Mouse (Mus musculus) heart, adult 18-20 months (tissue): ENCODE measurements at regions not wholly inside any gene's neighbourhood (a gene's known extent, or its start where the extent isn't known, plus 50 kb on each side); places are given as distances from the start of the nearest gene placed in this dataset.

Experiments used
- DNase-seq, 2 experiments: peaks; one replicate each; pipeline ENCODE4 v3.0.0; 2021 to 2022; ENCODE audit warnings: mixed read lengths in 1 of 2

DNA sequence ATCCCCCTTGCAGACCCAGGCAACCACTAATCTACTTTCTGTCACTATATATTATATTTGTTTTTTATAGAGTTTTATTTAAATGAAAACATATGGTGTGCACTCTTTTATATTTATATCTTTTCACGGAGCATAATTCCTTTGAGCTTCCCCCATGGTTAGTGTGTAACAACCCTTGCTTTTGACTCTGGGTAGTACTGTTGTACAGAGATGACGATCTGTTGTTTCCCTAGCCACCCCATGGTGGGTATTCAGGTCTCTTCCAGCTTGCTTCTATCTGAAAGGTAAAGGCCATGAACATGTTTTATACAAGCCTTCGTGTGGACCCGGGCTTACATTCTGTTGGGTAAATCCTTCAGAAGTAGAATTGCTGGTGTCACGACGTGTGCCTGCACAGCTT lies 221.2 kb upstream of the Rnaseh2b start:
- no peak for DNase-seq

DNA sequence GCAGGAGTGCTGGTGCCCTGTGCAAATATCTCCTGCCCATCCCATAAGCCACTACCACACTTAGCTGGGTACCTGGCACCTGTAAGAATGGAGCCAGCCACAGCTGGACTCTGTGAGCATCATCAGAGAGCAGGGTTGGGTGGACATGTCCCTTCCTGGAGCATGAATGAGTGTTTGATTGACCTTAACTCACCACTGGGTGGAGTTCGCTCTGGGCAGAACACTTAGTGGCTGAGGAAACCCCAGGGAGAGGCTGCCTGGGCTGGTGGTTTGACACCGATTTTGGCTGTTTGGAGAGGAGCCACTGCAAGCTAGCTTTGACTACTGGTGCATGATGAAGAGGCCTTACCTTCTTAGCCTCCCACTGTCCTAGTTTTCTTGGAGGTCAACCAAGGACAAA lies 208.3 kb upstream of the Rnaseh2b start:
- no peak for DNase-seq

DNA sequence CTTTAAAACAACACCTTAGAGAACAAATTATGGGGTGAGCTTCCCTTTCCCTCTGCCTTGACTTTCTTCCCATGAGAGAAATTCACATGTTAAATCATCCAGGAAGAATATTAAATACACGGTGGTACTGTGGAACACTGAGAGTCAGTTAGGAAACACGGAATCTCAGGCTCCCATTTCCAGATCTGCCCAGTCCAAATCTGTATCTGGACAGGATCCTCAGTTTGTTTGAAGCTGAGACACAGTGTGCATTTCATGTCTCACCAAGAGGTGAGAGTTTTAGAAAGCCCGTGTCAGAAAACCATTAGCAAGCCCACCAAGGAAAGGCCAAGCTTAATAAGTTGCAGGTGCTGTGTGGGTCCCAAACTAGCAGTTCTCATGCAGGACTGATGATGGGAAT lies 204.2 kb upstream of the Rnaseh2b start:
- DNase-seq = no peak

GRCm38 (mm10) chr14:62117532-62117931 lies 174.9 kb upstream of the Rnaseh2b start:
- DNase-seq = no peak

GRCm38 (mm10) chr14:62118542-62118953 lies 173.8 kb upstream of the Rnaseh2b start:
- no peak for DNase-seq

DNA sequence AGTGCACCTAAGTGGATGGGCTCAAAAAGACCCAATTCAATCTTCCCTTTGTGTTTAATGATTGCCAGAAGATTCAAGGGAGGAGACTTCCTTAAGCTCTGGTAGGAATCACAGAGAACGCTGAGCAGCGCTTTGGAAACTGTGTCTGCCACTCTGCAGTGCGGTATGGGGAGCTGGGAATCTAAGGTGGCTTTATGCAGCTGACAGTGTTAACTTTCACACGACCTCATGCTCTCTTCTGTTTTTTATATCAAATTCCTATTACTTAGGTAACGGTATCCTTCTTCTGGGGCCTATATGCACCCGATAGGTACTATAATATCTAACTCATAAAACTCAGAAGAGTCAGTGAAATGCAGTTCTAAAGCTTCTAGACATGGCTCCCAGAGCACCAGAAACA lies 163.5 kb upstream of the Rnaseh2b start:
- DNase-seq = no peak

DNA sequence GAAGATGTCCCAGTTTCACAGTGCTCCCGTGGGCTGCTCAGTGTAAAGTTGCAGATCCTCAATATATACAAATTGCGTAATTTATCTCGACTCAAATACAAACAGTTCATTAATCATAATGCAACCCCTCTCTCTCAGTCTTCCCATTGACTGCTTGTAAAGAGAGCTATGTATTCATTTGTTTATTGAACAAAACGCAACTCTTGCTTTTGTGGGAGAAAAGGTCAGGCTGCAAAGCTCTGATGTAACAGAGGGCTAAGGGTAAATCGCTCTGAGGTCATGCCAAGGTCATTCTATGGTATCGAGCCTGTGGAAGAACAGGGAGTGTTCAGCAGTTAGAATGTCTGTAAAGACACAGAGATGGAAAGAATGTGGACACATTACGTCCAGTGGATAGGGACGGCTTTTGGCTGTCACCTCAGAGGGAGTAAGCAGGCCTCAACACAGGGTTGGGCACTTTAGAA lies 160.0 kb upstream of the Rnaseh2b start:
- no peak for DNase-seq

GRCm38 (mm10) chr14:62137981-62138380 lies 154.4 kb upstream of the Rnaseh2b start:
- no peak for DNase-seq

DNA sequence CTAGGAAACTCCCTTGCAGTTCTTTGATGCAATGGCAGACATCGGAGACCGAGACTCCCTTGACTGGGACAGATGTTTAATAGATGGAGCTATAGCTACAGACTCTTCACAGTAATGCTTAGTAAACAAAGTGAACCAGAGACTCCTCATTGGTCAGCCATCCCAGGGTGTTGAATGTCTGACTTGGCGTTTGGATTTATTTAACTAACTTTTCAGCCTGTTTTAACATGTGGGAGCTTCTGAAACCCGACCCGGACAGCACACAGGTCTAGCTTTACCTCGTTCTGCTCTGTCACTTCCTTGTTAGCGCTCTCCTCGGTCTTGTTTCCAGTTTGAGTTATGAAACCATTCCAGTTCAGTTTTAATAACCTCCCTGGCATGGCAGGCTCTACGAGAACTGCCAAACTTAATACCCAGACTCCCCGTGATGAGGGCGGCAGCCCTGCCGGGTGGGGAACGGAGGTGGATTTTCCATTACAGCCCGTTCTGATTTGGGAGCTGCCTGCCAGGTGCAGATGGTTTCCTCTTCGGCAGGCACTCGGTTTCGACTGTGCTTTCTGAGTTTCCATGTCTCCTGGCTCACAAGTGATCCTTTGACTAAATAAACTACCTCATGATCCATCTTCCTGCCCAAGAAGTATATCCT lies 147.9 kb upstream of the Rnaseh2b start:
- no peak for DNase-seq

GRCm38 (mm10) chr14:62157038-62157716 lies 135.2 kb upstream of the Rnaseh2b start:
- no peak for DNase-seq

GRCm38 (mm10) chr14:62159690-62160089 lies 132.7 kb upstream of the Rnaseh2b start:
- no peak for DNase-seq

DNA sequence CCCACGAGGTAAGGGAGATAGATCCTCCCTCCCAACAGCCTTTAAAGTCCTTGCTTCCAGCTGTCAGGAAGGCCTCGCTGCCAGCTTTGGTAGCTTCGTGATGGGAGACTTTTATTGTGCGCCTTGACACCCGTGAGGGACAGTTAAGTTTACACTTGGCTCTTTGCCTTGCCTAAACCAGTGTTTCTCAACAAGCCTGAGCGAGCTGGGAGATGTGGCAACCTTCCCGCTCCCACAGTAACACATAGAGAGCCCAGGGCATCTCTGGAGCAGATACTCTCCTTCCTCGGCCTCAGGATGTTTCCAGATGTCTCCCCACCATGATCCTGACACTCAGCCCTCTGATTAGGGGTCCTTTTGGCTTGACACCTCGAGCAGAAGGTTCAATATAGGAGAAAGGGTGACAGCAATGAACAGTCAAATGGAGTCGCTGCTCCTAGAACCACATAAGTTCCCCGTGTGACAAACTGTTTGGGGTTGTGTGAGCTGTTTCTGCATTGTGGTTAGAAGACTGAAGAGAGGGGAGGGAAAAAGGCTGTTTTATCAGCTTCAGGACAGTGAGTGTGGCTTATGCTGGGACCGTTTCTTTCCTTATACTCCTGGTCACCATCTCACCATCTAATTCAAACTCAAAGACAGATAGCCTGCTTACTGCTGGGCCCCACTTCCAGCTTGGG lies 129.1 kb upstream of the Rnaseh2b start:
- DNase-seq = peak; percentile 32 to 33

DNA sequence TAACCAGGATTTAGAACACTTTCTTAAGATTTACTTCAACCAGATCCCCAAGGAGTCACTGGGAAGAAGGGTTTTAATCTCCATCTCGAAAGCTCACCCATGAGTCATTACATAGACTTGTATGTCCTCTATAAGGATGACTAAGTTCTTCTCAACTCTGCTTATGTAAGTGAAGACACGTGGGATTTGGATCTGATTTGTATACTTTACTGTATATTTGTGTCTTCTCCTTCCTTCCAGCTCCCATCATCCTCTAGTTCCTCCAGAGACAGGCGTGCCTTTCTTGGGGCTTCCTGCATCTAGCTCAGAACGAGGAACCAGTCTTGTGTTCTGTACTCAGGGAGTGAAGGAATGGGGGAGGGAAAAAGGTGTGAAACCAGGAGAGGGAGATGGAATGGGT lies 127.5 kb upstream of the Rnaseh2b start:
- no peak for DNase-seq

- no peak for DNase-seq
These were observed 126.4 kb upstream of the Rnaseh2b start for GRCm38 (mm10) chr14:62166006-62166405.

DNA sequence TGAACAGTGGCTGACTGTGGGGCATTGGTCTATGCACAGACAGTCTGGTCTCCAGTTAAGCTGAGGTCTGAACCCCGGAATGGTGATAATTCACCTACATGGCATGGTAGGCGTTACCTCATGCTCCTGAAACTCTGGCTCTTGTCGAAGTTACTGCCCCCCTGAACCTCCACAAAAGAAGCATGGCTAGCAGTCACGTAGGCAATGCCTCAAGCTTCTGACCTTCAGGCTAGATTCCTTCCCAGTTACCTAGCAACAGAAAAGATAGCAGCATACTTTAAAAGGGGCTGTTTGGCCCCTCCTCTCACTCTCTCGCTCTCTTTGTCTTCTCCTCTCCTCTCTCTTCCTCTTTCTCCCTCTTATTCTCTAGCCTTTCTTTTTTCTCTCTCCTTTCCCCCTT lies 125.8 kb upstream of the Rnaseh2b start:
- DNase-seq = no peak

- no peak for DNase-seq
These were observed 125.3 kb upstream of the Rnaseh2b start for GRCm38 (mm10) chr14:62167090-62167489.

- DNase-seq = no peak
These were observed 123.7 kb upstream of the Rnaseh2b start for GRCm38 (mm10) chr14:62168711-62169110.

DNA sequence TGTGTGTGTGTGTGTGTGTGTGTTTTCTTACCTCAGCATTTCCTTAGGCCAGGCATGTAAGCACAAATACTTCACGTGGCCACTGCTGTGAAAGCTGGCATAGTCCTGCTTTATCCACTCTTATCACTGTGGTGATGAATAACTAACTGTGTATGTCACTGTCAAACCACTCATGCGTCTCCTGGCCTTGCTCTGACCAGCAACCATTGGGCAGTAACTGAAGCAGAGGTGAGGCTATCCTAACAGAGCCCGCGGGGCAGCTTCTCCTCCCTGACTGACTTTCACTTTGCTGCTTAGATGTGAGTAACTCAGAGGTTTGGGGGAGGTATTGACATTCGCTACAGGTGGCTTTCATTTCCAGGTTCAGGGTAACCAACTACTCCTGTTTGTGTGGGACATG lies 122.0 kb upstream of the Rnaseh2b start:
- peak; percentile 15 to 31 for DNase-seq

GRCm38 (mm10) chr14:62171256-62172047 lies 120.9 kb upstream of the Rnaseh2b start:
- no peak for DNase-seq

- DNase-seq = peak; percentile 80 to 83
These were observed 118.4 kb upstream of the Rnaseh2b start for GRCm38 (mm10) chr14:62173835-62174530.

GRCm38 (mm10) chr14:62175384-62176048 lies 116.9 kb upstream of the Rnaseh2b start:
- DNase-seq = peak in 1 of 2 experiments; percentile 21
